Mouse (Mus musculus) mouse embryonic stem cell (cell line): Measurements from ENCODE around the gene Rnaseh2c.

Source experiments
- in situ Hi-C, 2 experiments: fragments of 300-500 bp; cut with MboI; formaldehyde crosslinking; loops; 1 replicate in 1 of 2; 3 replicates in 1 of 2; pipeline ENCODE4 v1.14.3; 2019 to 2020; ENCODE audit warnings: low sequenced_read_pairs in 2 of 2, low pct_unique_long_range_greater_than_20kb in 1 of 2, mixed read lengths in 1 of 2; ENCODE audit not compliant: unreplicated experiment in 1 of 2

Rnaseh2c gene

GRCm38 (mm10) chr19:5651502-5652274, 50.0 kb downstream of the Rnaseh2c start:
- in situ Hi-C loops: no loop called here

GRCm38 (mm10) chr19:5652570-5652969, 50.9 kb downstream of the Rnaseh2c start:
- in situ Hi-C loops: no loop called here

GRCm38 (mm10) chr19:5653969-5654719, 52.5 kb downstream of the Rnaseh2c start:
- in situ Hi-C loops: no loop called here

- in situ Hi-C loops: no loop called here
Observed at GRCm38 (mm10) chr19:5654720-5655298, 53.1 kb downstream of the Rnaseh2c start.
